Mouse (Mus musculus) mature B cell (primary cell): Measurements from ENCODE around the gene Suv39h2.

Experiments
- in situ Hi-C: fragments of 300-500 bp; cut with MboI; formaldehyde crosslinking; loops from 2 replicates; pipeline ENCODE4 v1.14.3; 2019

The Suv39h2 gene

DNA sequence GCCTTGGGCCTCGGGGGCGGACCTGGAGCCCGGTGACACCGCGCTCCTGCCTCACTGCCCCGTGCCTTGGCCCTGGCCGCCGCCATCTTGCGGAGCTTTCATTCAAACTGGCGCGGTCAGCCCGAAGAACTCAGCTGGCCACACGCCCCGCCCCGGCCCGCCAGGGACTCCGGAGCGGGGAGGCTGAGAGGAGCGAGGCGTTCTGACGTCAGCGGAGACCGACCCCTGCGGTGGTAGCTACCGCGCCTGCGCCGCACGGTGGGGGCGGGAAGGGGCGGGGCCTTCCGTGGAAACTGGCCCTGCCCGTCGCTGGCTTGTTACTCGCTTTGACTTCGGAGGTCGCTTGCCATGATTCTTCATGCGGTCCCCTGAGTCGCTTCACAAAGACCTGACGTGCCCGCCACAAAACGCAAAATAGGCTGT lies at the start of gene Suv39h2:
Gene Suv39h2, minus strand, starts transcription at position 171 of the 423 bp plus-strand sequence.
- in situ Hi-C loops = no loop called here

DNA sequence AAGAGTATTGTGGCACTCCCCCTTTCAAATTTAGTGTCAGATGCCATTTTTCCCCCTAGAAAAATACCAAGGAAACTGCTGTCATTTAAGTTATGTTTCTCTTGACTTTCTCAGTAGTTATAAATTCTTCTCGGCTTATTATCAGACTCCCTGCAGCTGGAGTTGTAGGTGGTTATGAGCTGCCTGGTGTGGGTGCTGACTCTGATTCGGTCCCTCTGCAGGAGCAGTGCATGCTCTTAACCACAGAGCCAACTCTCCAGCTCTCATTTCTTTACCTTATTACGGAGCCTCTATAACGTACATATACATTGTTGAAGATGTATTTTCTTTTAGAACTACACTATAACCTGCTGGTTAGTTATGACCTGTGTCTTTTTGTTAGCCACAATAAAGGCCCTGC lies 47.7 kb upstream of the Suv39h2 start:
- in situ Hi-C loops = no loop called here

DNA sequence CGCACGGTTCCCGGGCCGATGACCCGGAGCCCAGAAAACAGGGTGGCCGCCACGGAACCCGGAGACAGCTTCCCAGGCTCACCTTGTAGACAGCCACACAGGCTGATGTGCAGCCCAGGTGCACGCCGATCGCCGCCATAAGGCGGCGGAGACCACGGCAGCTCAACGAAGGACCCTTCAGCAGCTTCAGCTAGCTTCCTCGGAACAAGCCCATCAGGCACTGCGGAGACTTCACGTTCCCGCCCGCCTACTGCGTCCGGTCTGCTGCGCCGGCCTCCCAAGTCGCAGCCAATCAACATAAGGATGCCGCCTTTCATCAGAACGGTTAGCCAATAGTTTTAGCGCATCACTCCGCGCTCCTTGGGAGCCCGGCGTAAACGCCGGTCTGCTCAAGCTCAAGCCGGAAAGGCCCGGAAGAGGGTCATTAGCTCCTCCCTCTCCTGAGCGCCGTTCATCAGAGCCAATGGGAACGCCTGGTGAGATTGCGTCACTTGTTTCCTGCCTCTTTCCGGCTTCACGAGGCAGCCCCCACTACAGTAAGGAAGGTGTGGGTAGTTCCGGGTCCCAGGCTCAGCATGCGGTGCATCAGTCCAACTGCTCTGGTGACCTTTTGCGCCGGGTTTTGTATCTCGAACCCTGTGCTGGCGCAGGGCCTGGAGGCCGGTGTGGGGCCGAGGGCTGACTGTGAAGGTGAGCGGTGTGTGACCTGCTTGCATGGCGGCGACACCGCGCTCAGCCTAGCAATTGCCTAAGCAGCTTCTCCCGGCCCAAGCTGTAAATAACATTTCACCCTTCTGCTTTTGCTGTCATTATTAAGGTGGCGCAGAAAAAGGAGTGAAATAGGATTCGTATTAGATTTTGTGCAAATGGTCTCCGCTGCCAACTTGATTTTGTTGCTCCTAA lies 38.0 kb upstream of the Suv39h2 start, which contains the start of the genes Gm45902, Hspa14 and Cdnf:
Gene Gm45902, minus strand, starts transcription at position 239 of the 903 bp plus-strand sequence.
Gene Hspa14, minus strand, starts transcription at position 263 of the 903 bp plus-strand sequence.
Gene Cdnf, plus strand, starts transcription at position 479 of the 903 bp plus-strand sequence.
- in situ Hi-C loops = no loop called here

DNA sequence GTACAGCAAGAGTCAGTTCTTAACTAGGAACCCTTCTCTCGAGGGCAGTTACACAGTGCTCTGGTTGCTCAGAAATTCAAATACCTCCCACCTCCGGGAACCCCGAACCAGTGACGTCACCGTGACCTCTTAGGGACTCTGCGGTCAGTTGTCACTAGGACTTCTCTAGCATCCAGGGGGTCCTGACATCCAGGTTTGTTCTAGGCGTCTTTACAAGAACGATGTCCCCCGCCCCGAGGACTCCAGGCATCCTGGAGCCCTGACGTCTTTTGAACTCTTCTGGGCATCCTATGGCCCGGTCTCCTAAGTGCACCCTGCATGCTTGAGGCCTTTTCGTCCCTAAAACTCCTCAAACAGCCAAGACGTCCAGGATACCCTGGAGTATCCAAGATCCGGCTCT lies 37.2 kb upstream of the Suv39h2 start:
- in situ Hi-C loops = no loop called here

DNA sequence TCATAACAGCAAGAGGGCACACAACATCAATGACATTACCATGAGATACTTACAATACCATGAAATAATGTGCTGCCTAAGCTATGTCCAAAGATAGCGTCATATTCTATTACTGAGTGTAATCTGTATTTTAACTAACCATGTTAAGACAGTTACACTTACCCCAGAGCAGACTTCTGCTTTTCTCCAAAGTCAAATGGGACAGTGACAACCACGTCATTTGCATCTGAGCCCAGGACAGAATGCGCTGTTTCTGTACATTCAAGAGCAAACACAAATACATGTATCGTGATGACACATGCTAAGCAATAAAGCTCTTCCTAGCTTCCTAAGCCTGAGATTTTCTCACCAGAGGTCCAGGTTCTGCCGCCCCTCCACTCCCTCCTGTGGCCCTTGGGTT lies 26.1 kb upstream of the Suv39h2 start:
- in situ Hi-C loops = no loop called here

DNA sequence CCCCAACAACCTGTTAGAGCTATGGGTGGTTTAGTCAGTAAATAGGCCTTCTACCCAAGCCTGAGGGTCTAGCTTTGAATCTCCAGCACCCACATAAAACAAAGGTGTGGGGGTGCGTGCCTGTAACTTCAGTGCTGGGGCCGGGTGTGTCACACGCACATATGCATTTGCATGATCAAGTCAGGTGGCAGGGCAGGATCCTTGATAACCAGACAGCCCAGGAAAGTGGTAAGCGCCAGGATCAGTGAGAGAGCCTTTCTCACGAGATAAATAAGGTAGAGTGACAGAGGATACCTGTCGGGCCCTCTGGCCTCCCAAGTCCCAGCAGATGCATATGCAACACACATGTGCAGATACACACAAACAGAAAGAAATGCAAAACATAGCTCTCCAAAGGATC lies 24.7 kb upstream of the Suv39h2 start:
- in situ Hi-C loops = no loop called here

DNA sequence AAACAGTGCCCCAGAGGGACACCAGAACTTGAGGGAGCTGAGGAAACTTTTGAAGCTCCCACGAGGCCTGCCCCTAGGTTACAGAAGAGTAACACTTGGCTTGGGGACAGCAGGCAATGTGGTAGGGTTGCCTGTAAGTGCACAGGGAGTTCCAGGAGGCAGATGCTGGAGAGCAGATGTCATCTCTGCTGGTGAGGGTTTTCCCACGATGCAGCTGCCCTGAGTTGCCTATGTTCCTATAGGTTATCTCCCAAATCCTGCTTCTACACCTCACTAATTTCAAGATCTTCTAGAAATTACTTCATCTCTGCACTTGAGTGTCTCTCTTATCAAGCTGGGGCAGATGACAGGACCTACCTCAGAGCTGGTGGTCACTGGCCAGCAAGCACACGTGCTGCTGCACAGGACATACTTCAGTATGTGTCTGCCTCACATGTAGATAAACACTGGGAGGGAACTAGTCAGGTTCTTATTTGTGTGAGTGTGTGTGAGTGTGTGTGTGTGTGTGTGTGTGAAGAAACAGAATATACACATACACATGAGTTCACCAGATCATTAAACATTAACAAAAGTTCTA lies 19.1 kb upstream of the Suv39h2 start:
- in situ Hi-C loops = no loop called here

DNA sequence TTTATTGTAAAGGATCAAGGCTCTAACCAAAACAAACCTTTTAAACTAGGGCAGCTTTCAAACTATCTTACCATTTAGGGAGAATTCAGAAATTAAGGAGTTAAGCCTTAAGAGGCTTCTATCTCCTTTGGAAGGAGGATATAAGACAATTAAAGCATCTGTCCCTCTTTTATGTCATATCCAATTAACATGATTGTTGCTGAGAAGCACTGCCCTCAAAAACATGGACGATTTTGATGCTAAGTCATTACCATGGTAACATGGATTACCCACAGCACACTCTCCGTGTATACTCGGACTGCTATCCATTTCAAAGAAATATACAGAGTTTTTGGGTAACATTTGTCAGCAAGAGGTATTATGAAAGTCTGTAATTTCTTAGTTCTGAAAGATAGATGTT lies 15.0 kb upstream of the Suv39h2 start:
- in situ Hi-C loops = no loop called here

DNA sequence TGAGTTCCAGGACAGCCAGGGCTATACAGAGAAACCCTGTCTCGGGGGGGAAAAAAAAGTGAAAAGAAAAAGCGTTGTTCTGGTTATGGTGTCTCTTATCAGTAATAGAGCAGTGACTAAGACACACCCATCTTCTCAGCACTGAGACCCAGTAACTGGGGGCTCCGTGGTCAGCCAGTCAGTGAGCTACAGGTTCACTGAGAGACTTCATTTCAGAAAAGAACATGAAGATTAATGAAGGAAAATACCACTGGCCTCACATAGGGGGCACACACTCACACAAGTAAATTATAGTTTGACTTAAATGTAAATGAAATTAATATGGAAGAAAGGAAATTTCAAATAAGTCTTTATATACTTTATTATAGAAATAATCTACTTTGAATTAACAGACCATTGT lies 5.4 kb upstream of the Suv39h2 start:
- in situ Hi-C loops = no loop called here

DNA sequence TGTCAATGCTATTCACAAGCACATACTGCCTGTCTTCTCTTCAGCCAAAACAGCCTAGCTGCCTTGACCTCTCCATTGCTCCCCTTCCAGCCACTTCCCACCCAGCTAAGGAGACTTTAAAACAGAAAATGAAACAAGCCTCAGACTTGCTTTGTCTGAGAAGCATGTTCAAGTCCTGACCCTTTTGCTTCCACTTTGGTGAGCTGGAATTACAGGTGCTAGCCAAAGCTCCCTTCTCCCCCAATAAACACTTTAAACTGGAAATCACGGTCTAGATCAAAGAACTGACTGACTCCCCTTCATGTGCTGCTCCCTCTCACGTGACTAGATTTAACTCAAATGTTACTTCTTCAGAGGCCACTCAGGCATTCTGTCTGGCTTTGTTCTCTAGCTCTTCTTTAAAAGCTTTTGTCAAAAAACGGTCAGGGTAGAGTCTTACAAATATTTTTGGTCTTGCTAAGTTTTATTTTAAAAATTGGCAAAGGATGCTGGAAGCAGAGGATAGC lies 968 bp upstream of the Suv39h2 start:
- in situ Hi-C loops = no loop called here

DNA sequence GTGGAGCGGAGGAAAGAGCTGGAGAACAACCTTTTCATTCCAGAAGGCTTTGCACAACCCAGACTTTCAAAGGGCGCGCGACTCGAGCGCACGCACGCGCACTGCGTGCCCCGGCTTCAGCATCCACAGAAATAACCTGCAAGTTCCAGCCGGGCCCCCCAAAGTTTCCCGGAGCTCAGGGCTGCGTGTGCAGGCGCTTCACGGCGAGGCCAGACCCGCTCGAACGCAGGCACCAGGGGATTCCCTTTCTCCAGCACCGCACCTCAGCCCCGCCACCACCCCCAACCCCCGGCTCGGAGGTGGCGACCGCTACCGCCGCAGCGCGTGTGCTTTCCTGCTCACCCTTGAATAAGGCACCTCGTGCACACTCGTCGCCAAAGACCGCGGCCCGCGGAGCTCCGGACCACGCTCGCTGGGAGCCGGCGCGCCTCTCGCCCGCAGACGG lies 448 bp downstream of the Suv39h2 start:
- in situ Hi-C loops = no loop called here

DNA sequence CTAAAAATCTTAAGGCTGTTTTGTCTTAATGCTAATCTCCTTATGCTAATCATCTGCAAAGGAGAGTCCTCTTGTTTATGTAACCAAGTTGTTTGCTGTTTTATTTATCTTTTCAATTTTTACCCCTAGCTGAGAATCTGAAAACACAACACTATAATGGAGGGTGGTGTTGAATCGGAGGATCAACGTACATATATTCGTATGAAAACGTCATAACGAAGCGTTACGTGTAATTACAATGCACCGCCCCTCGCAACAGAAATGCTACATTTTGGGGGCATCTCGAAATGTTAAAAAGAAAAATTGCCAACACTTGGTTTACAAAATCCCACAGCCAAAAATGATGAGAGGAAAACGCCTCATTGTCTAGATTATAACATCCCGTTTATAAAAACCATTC lies 940 bp downstream of the Suv39h2 start:
- in situ Hi-C loops = no loop called here

DNA sequence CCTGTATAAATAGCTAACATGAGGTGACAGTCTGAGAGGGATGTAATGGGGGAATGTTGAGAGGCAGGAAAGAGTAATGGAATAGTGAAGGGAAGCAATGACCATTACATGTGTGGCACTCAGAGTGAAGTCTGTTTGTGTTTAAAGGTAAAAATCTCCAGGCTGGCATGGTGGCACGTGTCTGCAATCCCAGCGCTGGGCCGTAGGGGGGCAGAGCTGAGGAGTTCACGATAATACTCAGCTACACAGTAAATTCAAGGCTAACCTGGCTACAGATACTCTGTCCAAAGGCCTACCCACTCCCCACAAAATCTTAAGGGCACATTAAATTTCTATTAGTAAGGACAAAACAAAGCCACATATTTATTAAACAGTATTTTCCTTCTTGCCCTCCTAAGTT lies 18.2 kb downstream of the Suv39h2 start:
- in situ Hi-C loops = no loop called here

DNA sequence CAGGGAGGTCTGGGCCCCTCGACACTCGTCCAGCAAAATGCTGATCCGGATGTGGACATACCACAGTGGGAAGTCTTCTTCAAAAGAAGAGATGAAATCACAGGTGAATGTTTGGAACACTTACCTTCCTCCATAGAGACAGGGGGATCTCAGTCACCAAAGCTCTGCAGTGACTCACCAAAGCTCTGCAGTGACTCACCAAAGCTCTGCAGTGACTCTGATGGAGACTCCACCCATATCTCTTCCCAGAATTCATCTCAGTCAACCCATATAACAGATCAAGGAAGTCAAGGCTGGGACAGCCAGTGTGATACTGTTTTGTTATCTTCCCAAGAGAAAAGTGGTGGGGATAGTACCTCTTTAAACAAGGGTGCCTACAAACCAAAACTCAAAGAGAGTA lies 21.7 kb downstream of the Suv39h2 start:
- in situ Hi-C loops = no loop called here

DNA sequence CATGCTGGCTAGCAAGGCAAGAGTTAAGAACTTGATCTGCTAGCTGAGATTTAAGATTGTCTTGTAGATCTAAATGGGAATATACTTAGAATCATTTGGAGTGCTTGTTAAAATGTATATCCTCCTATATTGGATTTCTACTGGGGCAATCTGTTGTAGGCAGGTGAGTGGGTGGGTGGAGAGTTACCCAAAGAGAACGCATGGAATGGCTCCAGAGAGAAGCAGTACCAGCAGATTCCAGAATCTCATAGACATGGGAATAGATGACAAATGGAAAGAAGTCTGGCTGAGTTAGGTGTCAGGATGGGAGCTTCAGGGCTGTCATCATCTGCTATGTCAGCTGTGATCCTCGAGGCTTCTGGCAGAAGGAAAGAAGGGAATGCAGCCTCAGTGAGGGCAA lies 25.4 kb downstream of the Suv39h2 start:
- in situ Hi-C loops = no loop called here

DNA sequence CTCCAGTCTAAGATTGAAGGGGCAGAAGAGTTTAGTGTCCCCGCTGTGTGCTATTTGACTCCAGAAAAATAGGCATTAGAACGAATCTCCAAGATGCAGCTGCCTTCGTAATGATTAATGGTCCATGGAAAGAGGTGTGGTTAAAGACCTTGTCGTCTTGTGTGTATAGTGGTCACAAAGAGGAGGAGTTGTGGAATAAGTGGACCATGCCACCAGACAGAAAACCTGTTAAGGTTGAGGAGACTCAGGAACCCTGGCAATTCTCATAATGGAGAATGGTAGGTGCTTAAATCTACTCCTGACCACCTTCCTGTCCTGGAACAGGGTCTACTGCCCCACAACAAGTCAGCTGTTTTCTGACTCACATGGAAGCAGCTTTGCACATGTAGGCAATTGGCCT lies 28.8 kb downstream of the Suv39h2 start:
- in situ Hi-C loops = no loop called here

DNA sequence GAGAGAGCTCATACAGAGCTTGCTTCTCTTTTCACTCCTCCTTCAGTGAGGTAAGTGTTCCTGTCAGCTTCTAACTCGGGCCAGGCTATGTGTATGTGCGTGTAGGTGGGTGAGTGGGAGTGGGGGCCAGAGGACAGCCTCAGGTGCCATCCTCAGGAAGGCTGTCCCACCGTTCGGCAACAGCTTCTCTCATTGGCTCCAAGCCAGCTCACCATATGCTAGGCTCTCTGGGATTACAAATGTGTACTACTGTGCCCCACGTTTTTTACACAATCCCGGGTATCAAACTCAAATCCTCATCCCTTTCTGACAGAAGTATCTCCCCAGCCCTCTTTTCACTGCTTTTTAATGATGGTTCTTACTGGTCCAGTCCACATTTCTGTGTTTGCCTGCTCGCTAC lies 30.6 kb downstream of the Suv39h2 start:
- in situ Hi-C loops = no loop called here

DNA sequence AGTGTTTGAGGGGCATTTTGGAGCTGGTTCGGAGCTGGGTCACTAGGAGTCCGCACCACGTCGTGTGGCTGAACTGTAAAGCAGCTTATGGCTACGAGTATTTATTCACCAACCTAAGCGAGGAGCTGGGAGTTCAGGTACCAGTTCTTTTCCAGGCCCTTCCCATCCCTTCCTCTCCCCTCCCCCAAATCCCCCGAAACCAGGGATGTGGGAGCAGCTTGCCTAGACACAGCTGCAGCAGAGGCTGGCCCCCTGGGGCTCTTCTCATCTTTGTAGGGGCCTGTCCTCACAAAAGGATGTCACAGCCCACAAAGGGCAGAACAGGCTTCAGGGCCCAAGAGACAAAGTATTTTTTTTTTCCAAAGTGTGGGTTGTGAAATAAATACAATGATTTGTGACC lies 36.9 kb downstream of the Suv39h2 start:
- in situ Hi-C loops = no loop called here

DNA sequence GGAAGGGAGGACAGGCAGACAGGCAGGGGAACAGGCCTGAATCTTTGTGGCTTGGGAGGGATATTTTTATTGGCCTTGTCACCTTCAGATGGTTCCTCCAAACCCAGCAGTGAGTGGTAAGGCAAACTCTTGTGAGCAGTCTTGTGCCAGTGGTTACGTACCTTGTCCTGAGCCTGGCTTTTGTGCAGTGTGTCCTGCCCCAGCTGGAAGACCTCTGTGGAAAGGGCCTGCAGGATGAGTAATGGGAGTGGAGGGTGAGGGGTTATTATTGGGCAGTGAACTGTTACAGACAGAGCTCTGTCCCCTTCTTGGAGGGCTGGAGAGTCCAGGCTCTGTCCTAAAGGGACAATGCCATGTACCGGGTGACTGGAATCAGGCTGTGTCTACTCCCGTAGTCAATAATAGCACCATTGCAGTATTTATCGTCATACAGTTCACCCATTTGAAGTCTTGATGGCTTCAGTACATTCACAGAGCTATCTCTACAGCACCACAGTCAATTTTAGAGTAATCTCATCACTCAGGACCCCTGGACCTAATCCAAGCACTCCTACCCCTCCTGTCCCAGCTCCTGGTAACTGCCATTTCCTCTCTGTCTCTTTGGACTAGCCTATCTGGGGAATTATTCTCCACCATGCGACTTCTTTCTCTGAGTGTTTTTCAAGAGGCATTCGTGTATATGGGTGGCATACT lies 39.3 kb downstream of the Suv39h2 start:
- in situ Hi-C loops = no loop called here

DNA sequence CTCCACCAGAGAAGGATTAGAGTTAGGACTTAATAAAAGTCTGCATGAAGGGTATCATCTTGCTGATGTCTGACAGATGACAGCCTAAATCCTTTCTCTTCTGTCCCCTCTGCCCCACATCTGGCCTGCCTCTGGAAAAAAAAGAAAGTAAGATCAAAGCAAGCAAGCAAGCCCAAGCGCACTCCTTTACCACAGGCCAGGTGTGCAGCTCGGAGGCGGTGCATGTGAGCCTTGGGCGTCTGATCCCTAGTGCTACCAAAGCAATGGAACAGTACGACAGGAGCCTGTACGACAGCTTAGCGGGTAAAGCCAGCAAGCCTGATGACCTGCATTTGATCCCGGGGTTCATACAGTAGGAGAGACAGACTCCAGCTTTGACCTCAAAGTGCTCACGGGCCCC lies 43.9 kb downstream of the Suv39h2 start:
- in situ Hi-C loops = no loop called here

DNA sequence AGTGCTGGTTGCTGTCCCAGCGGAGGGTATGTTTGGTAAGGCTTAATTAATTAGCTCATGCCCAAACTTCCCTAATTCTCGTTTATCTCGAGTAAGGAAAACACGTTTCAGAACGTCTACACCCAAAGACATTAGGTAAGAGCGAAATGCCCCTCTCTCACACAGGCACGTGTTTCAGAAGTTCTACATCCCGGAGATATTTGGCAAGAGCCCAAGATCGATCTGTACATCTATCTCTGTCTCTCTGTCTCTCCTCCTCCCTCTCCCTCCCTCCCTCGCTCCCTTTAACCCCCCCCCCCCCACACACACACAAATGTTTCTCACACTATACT lies 50.3 kb downstream of the Suv39h2 start:
- in situ Hi-C loops = loop anchor here (10.0 kb wide), 1 partner anchor 90 kb away; the partner anchor contains the start of genes Acbd7 and Rpp38

DNA sequence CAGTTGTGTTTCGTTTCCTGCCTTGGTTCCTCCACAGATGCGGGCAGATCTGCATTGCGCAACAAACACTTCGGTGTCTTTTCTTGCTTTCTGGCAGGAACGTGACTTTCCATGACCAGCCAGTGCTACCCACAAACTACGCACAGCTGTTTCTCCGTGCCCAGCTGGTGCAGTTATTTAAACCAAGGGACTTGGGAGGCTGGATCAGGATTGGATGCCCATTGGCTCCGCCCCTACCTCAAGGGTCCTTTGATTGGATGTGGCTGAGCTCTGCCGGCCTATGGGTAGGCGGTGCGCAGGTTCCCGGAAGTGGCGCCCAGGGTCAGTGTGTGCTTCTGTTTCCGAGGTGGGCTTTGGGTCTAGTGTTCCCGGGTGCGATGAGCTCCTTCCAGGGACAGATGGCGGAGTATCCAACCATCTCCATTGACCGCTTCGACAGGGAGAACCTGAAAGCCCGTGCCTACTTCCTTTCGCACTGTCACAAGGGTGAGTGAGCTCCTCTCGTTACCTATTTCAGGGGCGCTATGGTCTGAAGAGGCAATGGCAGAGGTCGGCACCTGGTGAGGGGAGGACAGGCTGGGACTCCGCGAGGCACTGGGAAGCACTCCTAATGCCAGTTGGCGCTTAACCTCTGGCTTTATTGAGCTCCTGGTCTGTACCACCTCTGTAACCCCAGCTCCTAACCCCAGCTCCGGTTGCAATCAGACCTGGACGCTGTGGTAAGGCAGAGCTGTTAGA lies 50.8 kb downstream of the Suv39h2 start, which contains the start of gene Dclre1c:
Gene Dclre1c, plus strand, starts transcription at position 291 of the 738 bp plus-strand sequence.
- in situ Hi-C loops = loop anchor here (10.0 kb wide), 1 partner anchor 89 kb away; the partner anchor contains the start of genes Acbd7 and Rpp38
